Mouse (Mus musculus) activated CD4-positive, CD25-positive, alpha-beta regulatory T cell (primary cell): Measurements from ENCODE around the gene Ywhaq. TPM values are rescaled to one million over a fixed set of nuclear protein-coding genes. Genes with fewer than 3 reads are reported as not detected.

Experiments
- polyA plus RNA-seq, 2 experiments: library from polyadenylated mRNA; unstranded; fragments of 100-300 nt; shearing (Covaris generic); gene quantifications; one replicate each; pipeline ENCODE4 v1.2.1; 2017

Gene Ywhaq
- 100 to 1,000 TPM; 198 to 297 TPM for polyA plus RNA-seq

DNA sequence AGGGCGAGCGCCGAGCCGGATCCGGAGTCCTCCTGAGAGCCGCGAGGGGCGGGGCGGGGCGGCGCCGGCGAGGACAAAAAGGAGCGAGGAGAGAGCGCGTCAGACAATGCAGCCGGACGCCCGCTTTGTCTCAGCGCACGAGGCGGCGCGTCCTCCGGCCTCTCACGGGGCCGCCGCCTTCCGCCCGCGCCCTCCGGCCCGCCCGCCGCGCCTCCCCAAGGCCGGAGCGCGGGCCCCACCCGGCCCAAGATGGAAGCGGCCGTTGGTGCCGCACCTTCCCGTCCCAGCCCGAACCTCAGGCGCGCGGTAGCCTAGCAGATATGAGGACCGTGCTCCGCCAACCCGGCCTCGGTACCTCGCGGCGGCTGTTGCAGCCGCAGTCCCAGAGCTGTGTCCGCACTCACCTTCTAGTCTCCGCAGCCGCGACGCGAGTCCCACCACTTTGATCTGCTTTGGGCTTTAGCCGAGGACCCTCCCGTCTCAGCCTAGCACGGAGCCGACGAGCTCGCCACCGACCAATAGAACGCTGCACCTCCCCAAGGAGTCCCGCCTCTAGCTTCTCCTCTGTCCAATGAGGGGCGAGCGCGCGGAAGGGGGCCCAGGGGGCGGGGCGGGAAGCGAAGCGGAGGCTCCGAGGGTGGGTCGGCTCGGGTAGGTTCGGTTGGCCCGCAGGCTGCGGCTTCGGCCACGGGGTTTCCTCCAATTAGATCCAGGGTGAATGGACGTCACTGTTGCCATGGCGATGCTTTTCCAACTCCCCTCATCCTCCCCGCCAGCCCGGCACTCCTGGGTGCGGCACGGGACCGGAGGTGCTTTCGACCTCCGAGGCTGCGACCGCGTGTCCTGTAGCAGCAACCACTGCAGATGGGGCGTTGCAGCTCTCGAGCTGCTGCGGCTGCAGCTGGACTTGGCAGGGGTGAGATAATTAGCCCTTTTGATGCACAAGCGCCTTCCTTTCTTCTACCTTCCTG, at the start of gene Ywhaq:
Gene Ywhaq, minus strand, starts transcription at position 538 of the 971 bp plus-strand sequence.

GRCm38 (mm10) chr12:21373100-21373819, 44.2 kb downstream of the Ywhaq start, which contains the start of gene Adam17:
TSS of gene Adam17 (minus strand) at chr12:21373632.

Other genes with a start within 250 kb of the Ywhaq start
- 100 to 1,000 TPM; 101 to 118 TPM for gene Cpsf3, start 132.2 kb downstream of the Ywhaq start, polyA plus RNA-seq
- gene Itgb1bp1, start 131.4 kb downstream of the Ywhaq start, polyA plus RNA-seq, result 100 to 1,000 TPM; 127 to 138 TPM
- gene Iah1, start 101.2 kb downstream of the Ywhaq start, polyA plus RNA-seq, result 10 to 100 TPM; 45.8 to 50.0 TPM
- gene Adam17, start 44.0 kb downstream of the Ywhaq start, polyA plus RNA-seq, result 10 to 100 TPM; 54.5 to 80.8 TPM